Mouse (Mus musculus) kidney, adult 2 months (tissue): ENCODE data around the gene Cfap61.

Source experiments
- CTCF ChIP-seq: fragments of 200-500 bp; conservative IDR thresholded peaks from 2 replicates; pipeline ENCODE4 v1.5.1; 2011; ENCODE audit warnings: low read depth, mild to moderate bottlenecking, control low read depth, low read length, moderate library complexity, mixed read lengths; ENCODE audit not compliant: insufficient read depth, insufficient read length
- POLR2A ChIP-seq: fragments of 200-500 bp; IDR thresholded peaks from one replicate; pipeline ENCODE4 v1.6.1; 2011; ENCODE audit warnings: low read depth, low read length, control low read depth

- no peak for TF ChIP-seq POLR2A
- TF ChIP-seq CTCF: no peak
Observed at GRCm38 (mm10) chr2:146116726-146117125, 182.1 kb downstream of the Cfap61 start.
